11 mouse cellular contexts compared by ENCODE assay signal in genomic region chr13:46907861-46908260, GRCm38 (mm10). TPM values are rescaled to one million over a fixed set of nuclear protein-coding genes. Genes with fewer than 3 reads are reported as not detected.
DNase-seq lines count a peak whose midpoint lies in the region; ATAC-seq and TF ChIP-seq lines count a peak whose summit lies in the region.
"Had no signal": no experiment of that assay in that cellular context is flagged by ENCODE, and none has a peak within 500 bp of the region (broad histone marks: within the 10 kb centered on the region; RNA-seq: fewer than 3 reads in every experiment).

No protein-coding gene starts in this region.

- no peak overlapping the region for H3K4me3 ChIP-seq in gastrocnemius, adult 2 months
- no peak overlapping the region for H3K4me3 ChIP-seq in midbrain, embryonic 14.5 days (replicated peaks; ENCODE audit: low read depth, low read length)
- H3K4me3 ChIP-seq in midbrain, embryonic 16.5 days (ENCODE audit: low read depth, low read length): no peak overlapping the region
- H3K4me3 ChIP-seq in limb, embryonic 14.5 days (replicated peaks; ENCODE audit: low read length): no peak overlapping the region

- DNase-seq in gastrocnemius, adult 2 months: peak; percentile 50
- no peak for DNase-seq in gastrocnemius, postnatal 25 days
- DNase-seq in midbrain, embryonic 14.5 days: peak; percentile 68
- peak; percentile 63 for DNase-seq in brain, embryonic 14.5 days (ENCODE audit: low read depth)
- DNase-seq in limb, embryonic 14.5 days (ENCODE audit: low spot score): no peak
- no peak for DNase-seq in left cerebral cortex, postnatal 4 days
- DNase-seq in left cerebral cortex, postnatal 25 days (ENCODE audit: low spot score in 2 of 2): no peak
- DNase-seq: gastrocnemius, postnatal 36 days; kidney, postnatal 10 days; thymus, postnatal 14 days had no signal

- TF ChIP-seq CTCF in gastrocnemius, adult 2 months (IDR thresholded peaks at IDR 0.05): no peak
- no peak for TF ChIP-seq CTCF in brain, embryonic 14.5 days (IDR thresholded peaks at IDR 0.05; ENCODE audit: borderline replicate concordance, extremely low read depth, insufficient read depth, insufficient read length)

- H3K4me2 ChIP-seq in midbrain, embryonic 14.5 days (ENCODE audit: low read length): no peak overlapping the region
- no peak overlapping the region for H3K4me2 ChIP-seq in midbrain, embryonic 16.5 days (ENCODE audit: low read length)
- H3K4me2 ChIP-seq in limb, embryonic 14.5 days (replicated peaks; ENCODE audit: low read depth, low read length, severe bottlenecking): 0 out of 2 replicates have a peak overlapping the region, but pooled peaks have one; percentile 13

- H3K27me3 ChIP-seq in midbrain, embryonic 14.5 days (ENCODE audit: control insufficient read depth, insufficient read depth, low read length): no peaks in the 10 kb centered on the region
- H3K27me3 ChIP-seq in midbrain, embryonic 16.5 days (ENCODE audit: control insufficient read depth, insufficient read depth, low read depth, low read length): no peaks in the 10 kb centered on the region
- H3K27me3 ChIP-seq in limb, embryonic 14.5 days (ENCODE audit: control insufficient read depth, insufficient read depth, low read length): no peaks in the 10 kb centered on the region

- 28% methylated on average over 10 of the region's 10 CpGs for WGBS in midbrain, embryonic 14.5 days
- 13% methylated on average over 10 of the region's 10 CpGs for WGBS in midbrain, embryonic 16.5 days
- 64% methylated on average over 10 of the region's 10 CpGs for WGBS in limb, embryonic 14.5 days

- no peak for TF ChIP-seq POLR2A in brain, embryonic 14.5 days (IDR thresholded peaks at IDR 0.05; ENCODE audit: borderline replicate concordance, extremely low read depth, insufficient read depth, insufficient read length, poor library complexity, severe bottlenecking)
- no peak for TF ChIP-seq POLR2A in limb, embryonic 14.5 days (IDR thresholded peaks at IDR 0.05; ENCODE audit: borderline replicate concordance, extremely low read depth, insufficient read depth, insufficient read length)

- peak overlapping the region; percentile 54 for H3K27ac ChIP-seq in gastrocnemius, adult 2 months
- H3K27ac ChIP-seq in midbrain, embryonic 14.5 days (replicated peaks; ENCODE audit: low read depth, low read length): no peak overlapping the region
- no peak overlapping the region for H3K27ac ChIP-seq in midbrain, embryonic 16.5 days (ENCODE audit: low read length)
- peak overlapping the region; percentile 38 for H3K27ac ChIP-seq in limb, embryonic 14.5 days (replicated peaks; ENCODE audit: low read depth, low read length)

- intact Hi-C loops in gastrocnemius, adult 2 months (cut with DNase I): no loop called here
- intact Hi-C loops in left cerebral cortex, postnatal 4 days (cut with DNase I): no loop called here
- intact Hi-C loops in left cerebral cortex, postnatal 25 days (cut with DNase I): no loop called here

- no peak for ATAC-seq in midbrain, embryonic 14.5 days (ENCODE audit: low FRiP score, low TSS enrichment)
- ATAC-seq in midbrain, embryonic 16.5 days: no peak
- no peak for ATAC-seq in limb, embryonic 14.5 days (ENCODE audit: low FRiP score, low read depth)

- H3K36me3 ChIP-seq in midbrain, embryonic 14.5 days (ENCODE audit: control insufficient read depth, insufficient read depth, low read length): no peaks in the 10 kb centered on the region
- H3K36me3 ChIP-seq in midbrain, embryonic 16.5 days (ENCODE audit: control insufficient read depth, insufficient read depth, low read length): no peaks in the 10 kb centered on the region
- H3K36me3 ChIP-seq in limb, embryonic 14.5 days (ENCODE audit: control insufficient read depth, insufficient read depth, low read length): no peaks in the 10 kb centered on the region

- H3K4me1 ChIP-seq in midbrain, embryonic 14.5 days (ENCODE audit: control insufficient read depth, insufficient read depth, low read length): peaks cover 11% of the 10 kb centered on the region
- peaks cover 10% of the 10 kb centered on the region for H3K4me1 ChIP-seq in midbrain, embryonic 16.5 days (ENCODE audit: control insufficient read depth, insufficient read depth, low read length)
- peaks cover 26% of the 10 kb centered on the region for H3K4me1 ChIP-seq in limb, embryonic 14.5 days (ENCODE audit: control insufficient read depth, insufficient read depth, low read length)

- no peaks in the 10 kb centered on the region for H3K9me3 ChIP-seq in midbrain, embryonic 14.5 days (ENCODE audit: control insufficient read depth, low read length)
- no peaks in the 10 kb centered on the region for H3K9me3 ChIP-seq in midbrain, embryonic 16.5 days (replicated peaks; ENCODE audit: control insufficient read depth, low read length, poor library complexity, severe bottlenecking)
- no peaks in the 10 kb centered on the region for H3K9me3 ChIP-seq in limb, embryonic 14.5 days (ENCODE audit: control insufficient read depth, low read length)

- no peak overlapping the region for H3K9ac ChIP-seq in midbrain, embryonic 14.5 days (replicated peaks; ENCODE audit: low read length)
- H3K9ac ChIP-seq in midbrain, embryonic 16.5 days (ENCODE audit: low read depth, low read length): no peak overlapping the region
- no peak overlapping the region for H3K9ac ChIP-seq in limb, embryonic 14.5 days (ENCODE audit: low read depth, low read length, severe bottlenecking)

RNA-seq across cellular contexts. Expression of gene Kif13a, which starts 21.8 kb away (rescaled TPM):
- total RNA-seq in gastrocnemius, adult 2 months (2021): 10 to 100 TPM; 90.6 to 92.3 TPM
- 10 to 100 TPM; 66.5 to 70.1 TPM for total RNA-seq in gastrocnemius, postnatal 25 days (2021)
- 10.2 and 14.2 TPM in 2 replicates for polyA plus RNA-seq in midbrain, embryonic 14.5 days (2014; fragmentation: Nextera tagmentation; extraction: Ambion mirVana)
- 7.2 and 7.6 TPM in 2 replicates for polyA plus RNA-seq in midbrain, embryonic 16.5 days (2015; fragmentation: Nextera tagmentation; extraction: Ambion mirVana)
- 15.1 and 24.8 TPM in 2 replicates for polyA plus RNA-seq in brain, embryonic 14.5 days (2012; rRNA removed)
- 28.7 and 29.5 TPM in 2 replicates for polyA plus RNA-seq in limb, embryonic 14.5 days (2012; rRNA removed)
- polyA plus RNA-seq in limb, embryonic 14.5 days (2014; fragmentation: Nextera tagmentation; extraction: Ambion mirVana): 27.6 and 31.1 TPM in 2 replicates
- 10 to 100 TPM; 30.8 to 30.9 TPM for total RNA-seq in left cerebral cortex, postnatal 4 days (2021)
- total RNA-seq in left cerebral cortex, postnatal 25 days (2021): 10 to 100 TPM; 17.7 to 18.1 TPM

Comparison
In these comparisons a context has a peak if more than half of its experiments do, and no peak if none do; other contexts are left out.
1. DNase-seq: peak in gastrocnemius, adult 2 months (single experiment), midbrain, embryonic 14.5 days (single experiment) and brain, embryonic 14.5 days (single experiment); none in gastrocnemius, postnatal 25 days (single experiment), limb, embryonic 14.5 days (single experiment), left cerebral cortex, postnatal 4 days (single experiment) and left cerebral cortex, postnatal 25 days (0 of 2).
2. H3K27ac ChIP-seq: peak in gastrocnemius, adult 2 months (single experiment) and limb, embryonic 14.5 days (single experiment); none in midbrain, embryonic 14.5 days (single experiment) and midbrain, embryonic 16.5 days (single experiment).